Mouse (Mus musculus) limb, embryonic 14.5 days (tissue): ENCODE results near the gene Ncstn. TPM values are rescaled to one million over a fixed set of nuclear protein-coding genes. Genes with fewer than 3 reads are reported as not detected.
A peak's percentile ranks its signal among the peaks of the same experiment; 100 is the strongest.

ENCODE experiments used
- ATAC-seq: fragments of 200-750 bp; cut with Nextera tagmentation; 2 replicates; pipeline ENCODE4 v1.8.0; 2017; ENCODE audit warnings: low read depth, moderate number of reproducible peaks, moderate TSS enrichment; ENCODE audit not compliant: low FRiP score
- DNase-seq: peaks from one replicate; pipeline ENCODE4 v3.0.0-alpha.2; 2015; ENCODE audit warnings: low spot score
- H3K27ac ChIP-seq: fragments of 300-500 bp; sonication (generic); replicated peaks from 2 replicates; pipeline ENCODE4 v1.5.1; 2014; ENCODE audit warnings: low read depth, mild to moderate bottlenecking, low read length, moderate library complexity, mixed read lengths
- H3K27me3 ChIP-seq: fragments of 300-500 bp; sonication (generic); 2 replicates; pipeline ENCODE4 v1.6.1; 2014; ENCODE audit warnings: low read length, mixed read lengths; ENCODE audit not compliant: control insufficient read depth, insufficient read depth
- H3K36me3 ChIP-seq: fragments of 300-500 bp; sonication (generic); 2 replicates; pipeline ENCODE4 v1.6.1; 2014; ENCODE audit warnings: mild to moderate bottlenecking, low read length, moderate library complexity, mixed read lengths; ENCODE audit not compliant: control insufficient read depth, insufficient read depth
- H3K4me1 ChIP-seq: fragments of 300-500 bp; sonication (generic); 2 replicates; pipeline ENCODE4 v1.6.1; 2014; ENCODE audit warnings: antibody characterized with exemption, low read length, mixed read lengths; ENCODE audit not compliant: control insufficient read depth, insufficient read depth
- H3K4me2 ChIP-seq: fragments of 300-500 bp; sonication (generic); replicated peaks from 2 replicates; pipeline ENCODE4 v1.6.1; 2014; ENCODE audit warnings: low read depth, mild to moderate bottlenecking, low read length, moderate library complexity; ENCODE audit not compliant: severe bottlenecking
- H3K4me3 ChIP-seq: fragments of 300-500 bp; sonication (generic); replicated peaks from 2 replicates; pipeline ENCODE4 v1.5.1; 2014; ENCODE audit warnings: low read length
- H3K9ac ChIP-seq: fragments of 300-500 bp; sonication (generic); 2 replicates; pipeline ENCODE4 v1.6.1; 2014; ENCODE audit warnings: mild to moderate bottlenecking, low read depth, low read length, moderate library complexity; ENCODE audit not compliant: severe bottlenecking
- H3K9me3 ChIP-seq: fragments of 300-500 bp; sonication (generic); 2 replicates; pipeline ENCODE4 v1.6.1; 2016; ENCODE audit warnings: low read length; ENCODE audit not compliant: control insufficient read depth
- POLR2A ChIP-seq: fragments of 200-500 bp; IDR thresholded peaks from 2 replicates; pipeline ENCODE4 v1.8.0; 2012; ENCODE audit warnings: inconsistent platforms, mild to moderate bottlenecking, moderate library complexity, borderline replicate concordance; ENCODE audit not compliant: insufficient read depth, insufficient read length; ENCODE audit errors: extremely low read depth
- WGBS: fragments of 180-500 bp; shearing (Covaris S2); extraction: QIAGEN DNeasy Blood & Tissue Kit; methylation state at CpG from one replicate; pipeline ENCODE4 v1.1.7; 2014; 5-methylcytosine and 5-hydroxymethylcytosine counted together
- polyA plus RNA-seq, 2 experiments: library from polyadenylated mRNA; depleted of rRNA in 1 of 2; stranded (reverse) in 1 of 2; unstranded in 1 of 2; fragments of >200 nt; fragmentation: Nextera tagmentation in 1 of 2; extraction: Ambion mirVana in 1 of 2; gene quantifications; 2 replicates each; pipeline versions ENCODE4 v1.2.1 to v1.2.3; 2012 to 2014

Gene Ncstn
- polyA plus RNA-seq, 2 experiments, result 98.4 to 137 TPM

DNA sequence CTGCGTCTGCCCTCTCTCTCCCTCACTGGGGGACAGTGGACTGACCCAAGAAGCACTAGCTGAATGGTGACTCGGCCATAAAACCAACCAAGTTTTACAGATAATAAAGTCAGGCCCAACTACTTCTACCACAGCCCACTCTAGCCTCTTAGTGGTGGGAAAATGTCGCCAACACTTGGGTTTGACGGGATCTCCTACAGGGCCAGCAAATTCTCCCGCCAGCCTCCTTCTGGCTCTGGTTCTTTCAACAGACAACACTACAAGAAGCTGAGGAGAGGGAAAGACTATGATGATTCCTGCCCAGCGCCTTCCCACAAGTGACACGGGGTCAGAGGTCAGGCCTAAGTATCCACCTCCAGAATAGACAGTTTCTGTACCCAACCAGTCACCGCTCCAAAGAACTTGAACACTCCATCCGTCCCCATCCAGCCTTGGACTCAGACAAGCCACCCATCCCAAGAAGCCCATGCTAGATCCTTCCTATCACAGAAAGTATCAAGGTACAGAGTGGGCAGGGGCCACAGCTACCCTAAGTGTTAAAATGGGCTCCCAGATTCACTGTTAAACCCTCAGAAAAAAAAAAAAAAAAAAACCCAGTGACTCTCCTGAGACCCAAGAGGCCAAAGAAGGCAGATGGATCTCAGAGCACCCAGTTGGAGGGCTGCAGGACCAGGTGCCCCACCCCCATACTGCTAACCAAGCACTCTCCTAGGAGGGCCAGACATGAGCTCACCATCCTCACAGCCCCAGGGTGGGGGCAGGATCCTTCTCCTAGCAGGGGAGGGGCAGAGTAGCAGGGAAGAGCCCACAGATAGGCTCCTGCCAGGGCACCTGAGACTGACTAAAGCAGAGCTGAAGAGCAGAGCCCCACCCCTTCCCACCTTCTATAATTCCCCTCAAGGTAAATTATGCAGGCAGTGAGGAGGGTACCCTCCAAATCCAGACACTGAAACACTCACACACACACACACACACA is 64.0 kb downstream of the Ncstn start:
- WGBS, result 85% methylated on average over 9 of the region's 9 CpGs
- Histone ChIP-seq H3K27ac (no peak overlapping the region), H3K4me1 (peaks cover 43% of the 10 kb centered on the region), H3K27me3 (no peaks in the 10 kb centered on the region), H3K9me3 (no peaks in the 10 kb centered on the region), H3K9ac (no peak overlapping the region), H3K4me2 (no peak overlapping the region), H3K36me3 (no peaks in the 10 kb centered on the region; the same call in 1 of the 2 replicates), H3K4me3 (no peak overlapping the region)
- no peak for TF ChIP-seq POLR2A
- ATAC-seq (no peak), DNase-seq (no peak)

DNA sequence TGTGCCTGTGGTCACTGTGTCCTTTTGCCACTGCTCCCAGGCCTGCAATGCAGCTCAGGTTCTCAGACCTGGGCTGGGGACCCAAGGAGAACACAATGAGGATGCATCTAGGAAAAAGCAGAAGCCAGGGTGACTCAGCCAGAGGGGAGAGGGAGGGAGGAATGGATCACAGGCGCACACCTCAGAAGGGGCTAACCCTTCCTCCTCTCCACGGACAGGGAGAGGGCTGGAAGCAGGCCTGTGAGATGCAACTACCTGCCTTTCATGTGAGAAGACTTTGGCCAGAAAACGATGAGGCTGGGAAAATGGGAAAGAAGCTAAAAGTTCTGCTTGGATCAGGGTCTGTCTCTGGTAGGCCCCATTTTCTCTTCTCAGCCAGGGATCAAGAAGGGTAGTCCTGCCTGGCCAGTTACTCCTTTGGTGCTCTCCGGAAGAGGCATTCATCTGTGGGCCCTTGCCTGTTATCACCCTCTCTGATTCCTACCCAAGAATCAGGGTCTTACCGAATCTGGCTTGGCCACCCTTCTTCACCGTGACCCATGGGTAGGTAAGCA is 65.0 kb downstream of the Ncstn start:
- Histone ChIP-seq H3K9ac (peak overlapping the region; percentile 25; the same call in 1 of the 2 replicates), H3K4me2 (no peak overlapping the region), H3K4me1 (peaks cover 43% of the 10 kb centered on the region), H3K27ac (peak overlapping the region; percentile 39; the same call in 1 of the 2 replicates), H3K9me3 (no peaks in the 10 kb centered on the region), H3K36me3 (peaks cover 5% of the 10 kb centered on the region), H3K27me3 (no peaks in the 10 kb centered on the region), H3K4me3 (no peak overlapping the region)
- DNase-seq, result no peak
- WGBS, result 72% methylated on average over 6 of the region's 6 CpGs
- TF ChIP-seq POLR2A, result no peak
- ATAC-seq, result no peak

DNA sequence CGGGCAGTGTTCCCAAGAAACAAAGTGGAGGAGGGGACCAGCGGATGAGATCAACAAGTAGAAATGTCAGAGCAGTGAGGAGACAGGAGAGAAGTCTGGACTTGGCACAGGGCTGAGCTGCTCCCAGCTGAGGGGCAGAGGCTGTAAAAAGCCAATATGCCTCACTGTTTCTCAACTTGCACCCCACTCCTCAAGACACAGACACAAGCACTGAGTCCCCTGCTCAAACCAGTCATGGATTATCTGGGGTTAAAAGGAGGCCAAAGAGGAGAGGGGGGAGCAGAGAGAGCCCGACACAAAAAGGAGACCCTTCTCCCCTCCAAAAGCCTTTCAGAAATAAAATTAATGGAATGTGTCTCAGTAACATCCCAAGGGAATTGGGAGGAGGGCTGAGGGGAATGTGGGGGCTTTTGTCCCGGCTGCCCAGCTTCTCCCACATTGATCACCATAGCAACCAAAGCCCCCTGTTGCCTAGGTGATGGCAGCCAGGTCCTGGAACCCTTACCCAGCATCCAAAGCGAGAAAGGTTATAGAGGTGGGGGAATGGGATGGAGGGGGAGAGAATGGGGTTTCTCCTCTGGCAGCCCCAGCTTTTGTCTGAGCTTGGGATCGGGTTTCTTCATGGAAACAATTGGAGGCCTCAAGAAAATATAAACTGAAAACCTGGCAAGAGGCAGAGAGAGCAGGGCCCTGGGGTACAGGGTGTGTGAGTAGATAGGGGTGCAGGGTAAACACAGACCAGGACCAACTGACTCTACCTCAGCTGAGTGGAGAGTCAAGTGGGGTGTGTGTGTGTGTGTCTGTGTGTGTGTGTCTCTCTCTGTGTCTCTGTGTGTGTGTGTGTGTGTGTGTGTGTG is 65.7 kb downstream of the Ncstn start:
- TF ChIP-seq POLR2A, result no peak
- DNase-seq, result no peak
- Histone ChIP-seq H3K27me3 (no peaks in the 10 kb centered on the region), H3K4me1 (peaks cover 38% of the 10 kb centered on the region), H3K4me3 (no peak overlapping the region), H3K9me3 (no peaks in the 10 kb centered on the region), H3K4me2 (no peak overlapping the region; the same call in 1 of the 2 replicates), H3K27ac (peak overlapping the region; percentile 39), H3K36me3 (peaks cover 12% of the 10 kb centered on the region), H3K9ac (peak overlapping the region; percentile 25; the same call in 1 of the 2 replicates)
- WGBS, result 34% methylated on average over 6 of the region's 6 CpGs
- peak; percentile 61 for ATAC-seq

DNA sequence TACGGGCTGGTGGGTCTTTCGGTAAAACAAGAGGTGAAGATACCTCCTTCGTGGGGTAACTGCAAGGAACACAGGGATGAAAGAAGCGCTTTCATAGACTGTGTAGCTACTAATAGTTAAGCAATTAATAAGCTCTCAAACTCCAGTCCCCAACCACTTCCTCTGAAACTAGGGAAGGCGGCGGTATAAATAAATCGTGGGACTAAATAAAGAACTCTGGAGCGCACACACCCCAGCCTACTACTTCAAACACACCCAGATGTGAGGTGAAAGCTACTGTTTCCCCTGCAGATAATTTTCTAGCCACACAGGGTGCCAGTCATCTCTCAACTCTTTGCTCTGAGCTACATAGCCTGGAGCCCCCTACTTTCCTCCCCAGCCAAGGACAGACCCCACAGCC is 66.6 kb downstream of the Ncstn start:
- DNase-seq, result no peak
- peaks cover 37% of the 10 kb centered on the region for H3K4me1 ChIP-seq
- no peak for ATAC-seq
- no peak for TF ChIP-seq POLR2A
- peaks cover 20% of the 10 kb centered on the region for H3K36me3 ChIP-seq
- no peaks in the 10 kb centered on the region for H3K27me3 ChIP-seq
- no peak overlapping the region for H3K9ac ChIP-seq
- WGBS, result 64% methylated on average over 8 of the region's 8 CpGs
- H3K4me3 ChIP-seq, result no peak overlapping the region
- 0 out of 2 replicates have a peak overlapping the region, but pooled peaks have one; percentile 39 for H3K27ac ChIP-seq
- no peaks in the 10 kb centered on the region for H3K9me3 ChIP-seq
- no peak overlapping the region; the same call in none of the 2 replicates for H3K4me2 ChIP-seq

Other genes starting within 250 kb of the Ncstn start
- 1.2 and 1.7 TPM in 2 replicates for gene Cd84, start 243.1 kb downstream of the Ncstn start, polyA plus RNA-seq (2012; rRNA removed)
- 2.3 and 2.8 TPM in 2 replicates for gene Cd84, start 243.1 kb downstream of the Ncstn start, polyA plus RNA-seq (2014; fragmentation: Nextera tagmentation; extraction: Ambion mirVana)
- 0.16 and 0.18 TPM in 2 replicates for gene Gm10521, start 187.1 kb downstream of the Ncstn start, polyA plus RNA-seq (2012; rRNA removed)
- not detected in 2 replicates for gene Gm10521, start 187.1 kb downstream of the Ncstn start, polyA plus RNA-seq (2014; fragmentation: Nextera tagmentation; extraction: Ambion mirVana)
- gene Slamf6, start 165.3 kb downstream of the Ncstn start, polyA plus RNA-seq (2012; rRNA removed), result 0.04 and 0.11 TPM in 2 replicates
- 0.32 TPM in 1 of 2 replicates, not detected in the other for gene Slamf6, start 165.3 kb downstream of the Ncstn start, polyA plus RNA-seq (2014; fragmentation: Nextera tagmentation; extraction: Ambion mirVana)
- 29.4 and 35.6 TPM in 2 replicates for gene Vangl2, start 54.4 kb downstream of the Ncstn start, polyA plus RNA-seq (2012; rRNA removed)
- 15.6 and 19.1 TPM in 2 replicates for gene Vangl2, start 54.4 kb downstream of the Ncstn start, polyA plus RNA-seq (2014; fragmentation: Nextera tagmentation; extraction: Ambion mirVana)
- gene Nhlh1, start 25.2 kb downstream of the Ncstn start, polyA plus RNA-seq (2012; rRNA removed), result 0.25 and 0.41 TPM in 2 replicates
- gene Nhlh1, start 25.2 kb downstream of the Ncstn start, polyA plus RNA-seq (2014; fragmentation: Nextera tagmentation; extraction: Ambion mirVana), result not detected in 2 replicates
- 187 and 191 TPM in 2 replicates for gene Copa, start 266 bp downstream of the Ncstn start, polyA plus RNA-seq (2012; rRNA removed)
- gene Copa, start 266 bp downstream of the Ncstn start, polyA plus RNA-seq (2014; fragmentation: Nextera tagmentation; extraction: Ambion mirVana), result 230 and 247 TPM in 2 replicates
- 100 and 115 TPM in 2 replicates for gene Pex19, start 44.0 kb upstream of the Ncstn start, polyA plus RNA-seq (2012; rRNA removed)
- 129 and 135 TPM in 2 replicates for gene Pex19, start 44.0 kb upstream of the Ncstn start, polyA plus RNA-seq (2014; fragmentation: Nextera tagmentation; extraction: Ambion mirVana)
- gene Dcaf8, start 65.3 kb upstream of the Ncstn start, polyA plus RNA-seq (2012; rRNA removed), result 120 TPM in 2 replicates
- 121 and 131 TPM in 2 replicates for gene Dcaf8, start 65.3 kb upstream of the Ncstn start, polyA plus RNA-seq (2014; fragmentation: Nextera tagmentation; extraction: Ambion mirVana)
- gene Pea15a, start 124.0 kb upstream of the Ncstn start, polyA plus RNA-seq (2012; rRNA removed), result 106 and 108 TPM in 2 replicates
- gene Pea15a, start 124.0 kb upstream of the Ncstn start, polyA plus RNA-seq (2014; fragmentation: Nextera tagmentation; extraction: Ambion mirVana), result 119 and 122 TPM in 2 replicates
- gene Casq1, start 137.1 kb upstream of the Ncstn start, polyA plus RNA-seq (2012; rRNA removed), result 13.3 and 17.8 TPM in 2 replicates
- 11.3 and 14.9 TPM in 2 replicates for gene Casq1, start 137.1 kb upstream of the Ncstn start, polyA plus RNA-seq (2014; fragmentation: Nextera tagmentation; extraction: Ambion mirVana)
- 0.03 TPM in 1 of 2 replicates, not detected in the other for gene Atp1a4, start 175.6 kb upstream of the Ncstn start, polyA plus RNA-seq (2012; rRNA removed)
- not detected in 2 replicates for gene Atp1a4, start 175.6 kb upstream of the Ncstn start, polyA plus RNA-seq (2014; fragmentation: Nextera tagmentation; extraction: Ambion mirVana)
- gene Igsf8, start 178.8 kb upstream of the Ncstn start, polyA plus RNA-seq (2012; rRNA removed), result 71.4 and 86.4 TPM in 2 replicates
- 49.8 and 50.1 TPM in 2 replicates for gene Igsf8, start 178.8 kb upstream of the Ncstn start, polyA plus RNA-seq (2014; fragmentation: Nextera tagmentation; extraction: Ambion mirVana)
- gene Atp1a2, start 215.3 kb upstream of the Ncstn start, polyA plus RNA-seq (2012; rRNA removed), result 11.3 and 13.5 TPM in 2 replicates
- gene Atp1a2, start 215.3 kb upstream of the Ncstn start, polyA plus RNA-seq (2014; fragmentation: Nextera tagmentation; extraction: Ambion mirVana), result 1.7 and 1.8 TPM in 2 replicates
- gene Kcnj9, start 246.5 kb upstream of the Ncstn start, polyA plus RNA-seq (2012; rRNA removed), result 0.01 and 0.08 TPM in 2 replicates
- not detected in 2 replicates for gene Kcnj9, start 246.5 kb upstream of the Ncstn start, polyA plus RNA-seq (2014; fragmentation: Nextera tagmentation; extraction: Ambion mirVana)